Mouse (Mus musculus) neural tube, embryonic 14.5 days (tissue): ENCODE measurements around the gene Zfp185. TPM values are rescaled to one million over a fixed set of nuclear protein-coding genes. Genes with fewer than 3 reads are reported as not detected.
A peak's percentile ranks its signal among the peaks of the same experiment; 100 is the strongest.

Experiments
- ATAC-seq: fragments of 200-750 bp; cut with Nextera tagmentation; 2 replicates; pipeline ENCODE4 v1.8.0; 2017; ENCODE audit warnings: low read depth, mild to moderate bottlenecking, moderate TSS enrichment, moderate library complexity
- H3K27ac ChIP-seq: fragments of 300-500 bp; sonication (generic); 2 replicates; pipeline ENCODE4 v1.5.1; 2014; ENCODE audit warnings: low read depth, mild to moderate bottlenecking, control low read depth, low read length, moderate library complexity, mixed read lengths
- H3K27me3 ChIP-seq: fragments of 300-500 bp; sonication (generic); 2 replicates; pipeline ENCODE4 v1.6.1; 2014; ENCODE audit warnings: low read length; ENCODE audit not compliant: control insufficient read depth, insufficient read depth
- H3K36me3 ChIP-seq: fragments of 300-500 bp; sonication (generic); 2 replicates; pipeline ENCODE4 v1.6.1; 2014; ENCODE audit warnings: low read length, mixed read lengths; ENCODE audit not compliant: control insufficient read depth, insufficient read depth
- H3K4me1 ChIP-seq: fragments of 300-500 bp; sonication (generic); 2 replicates; pipeline ENCODE4 v1.6.1; 2014; ENCODE audit warnings: low read length; ENCODE audit not compliant: control insufficient read depth, insufficient read depth
- H3K4me2 ChIP-seq: fragments of 300-500 bp; sonication (generic); 2 replicates; pipeline ENCODE4 v1.6.1; 2014; ENCODE audit warnings: mild to moderate bottlenecking, low read depth, low read length, control low read depth
- H3K4me3 ChIP-seq: fragments of 300-500 bp; sonication (generic); 2 replicates; pipeline ENCODE4 v1.5.1; 2014; ENCODE audit warnings: low read depth, low read length, control low read depth, mixed read lengths
- H3K9ac ChIP-seq: fragments of 300-500 bp; sonication (generic); replicated peaks from 2 replicates; pipeline ENCODE4 v1.6.1; 2014; ENCODE audit warnings: low read depth, mild to moderate bottlenecking, control low read depth, low read length, mixed read lengths
- H3K9me3 ChIP-seq: fragments of 300-500 bp; sonication (generic); 2 replicates; pipeline ENCODE4 v1.6.1; 2016; ENCODE audit warnings: low read length; ENCODE audit not compliant: control insufficient read depth
- WGBS: fragments of 180-500 bp; shearing (Covaris S2); extraction: QIAGEN DNeasy Blood & Tissue Kit; methylation state at CpG from one replicate; pipeline ENCODE4 v1.1.7; 2014; 5-methylcytosine and 5-hydroxymethylcytosine counted together
- polyA plus RNA-seq: library from polyadenylated mRNA; unstranded; fragments of >200 nt; fragmentation: Nextera tagmentation; extraction: Ambion mirVana; gene quantifications from 2 replicates; pipeline ENCODE4 v1.2.1, GENCODE M21; 2014

The Zfp185 gene
- polyA plus RNA-seq: 0.45 and 0.83 TPM in 2 replicates

DNA sequence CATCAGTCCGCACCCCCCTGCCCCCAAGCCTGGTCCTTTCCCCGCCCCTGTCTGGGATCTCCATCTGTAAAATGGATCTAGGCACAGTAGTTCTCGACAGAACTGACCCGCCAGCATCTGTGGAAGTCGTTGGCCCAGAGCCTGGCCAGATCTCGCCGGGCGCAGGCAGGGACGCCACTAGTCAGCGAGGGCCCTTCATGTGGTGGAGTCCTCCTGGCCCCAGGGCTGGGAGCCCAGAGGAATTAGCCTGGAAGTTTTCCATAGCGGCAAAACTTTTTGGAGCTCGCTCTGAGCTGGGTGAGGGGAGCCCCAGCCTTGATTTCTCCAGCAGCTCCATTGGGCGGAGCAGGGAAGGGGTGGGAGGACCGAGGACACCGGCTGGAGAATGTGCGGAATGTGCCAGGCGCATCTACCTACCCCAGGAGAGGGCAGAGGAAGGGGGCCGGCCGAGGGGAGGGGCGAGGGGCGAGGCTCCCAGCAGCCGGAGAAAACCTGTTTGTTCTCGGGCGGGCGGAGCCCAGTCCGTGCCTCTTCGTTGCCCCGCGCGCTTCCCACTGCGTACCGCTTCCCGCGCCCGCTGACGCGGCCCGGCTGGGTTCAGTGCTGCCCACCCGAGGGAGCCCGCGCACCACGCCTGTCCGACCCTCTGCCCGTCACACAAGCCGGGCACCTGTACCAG is at the start of gene Zfp185:
Gene Zfp185 (plus strand): TSS at position 499 of the 679 bp plus-strand sequence.
- 13% methylated on average over 36 of the region's 45 CpGs for WGBS
- no peaks in the 10 kb centered on the region for H3K4me1 ChIP-seq
- no peaks in the 10 kb centered on the region for H3K9me3 ChIP-seq
- peak; percentile 77 for ATAC-seq
- no peaks in the 10 kb centered on the region for H3K27me3 ChIP-seq
- H3K4me3 ChIP-seq: peak within 1 kb of the TSS; percentile 26
- H3K36me3 ChIP-seq: no peaks in the 10 kb centered on the region
- H3K27ac ChIP-seq: no peak within 1 kb of the TSS
- H3K9ac ChIP-seq: 0 out of 2 replicates have a peak within 1 kb of the TSS, but pooled peaks have one; percentile 11
- H3K4me2 ChIP-seq: peak within 1 kb of the TSS; percentile 47

DNA sequence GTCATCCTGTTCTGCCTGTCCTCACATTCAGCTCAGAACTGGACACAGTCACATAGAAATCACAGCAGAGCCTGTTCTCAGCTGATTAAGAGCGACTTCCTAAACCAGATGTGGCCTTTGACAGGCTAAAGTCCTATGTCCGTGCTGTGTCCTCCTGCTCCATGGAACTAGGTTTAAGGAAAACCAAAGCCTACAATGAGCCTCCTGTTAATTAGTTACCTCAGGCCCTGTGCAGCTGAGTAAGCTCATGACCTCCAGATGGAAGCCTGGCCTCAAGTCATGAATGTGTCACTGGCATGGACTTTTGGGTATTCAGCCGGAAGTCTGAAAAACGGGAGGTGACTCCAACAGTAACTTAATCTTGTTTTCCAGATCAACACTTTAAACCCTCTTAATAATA is 33.7 kb upstream of the Zfp185 start:
- H3K4me2 ChIP-seq: no peak overlapping the region
- ATAC-seq: no peak
- H3K4me3 ChIP-seq: no peak overlapping the region
- no peaks in the 10 kb centered on the region for H3K27me3 ChIP-seq
- no peaks in the 10 kb centered on the region for H3K36me3 ChIP-seq
- 91% methylated on average over 4 of the region's 4 CpGs for WGBS
- H3K27ac ChIP-seq: no peak overlapping the region
- no peak overlapping the region for H3K9ac ChIP-seq
- no peaks in the 10 kb centered on the region for H3K4me1 ChIP-seq
- H3K9me3 ChIP-seq: no peaks in the 10 kb centered on the region

DNA sequence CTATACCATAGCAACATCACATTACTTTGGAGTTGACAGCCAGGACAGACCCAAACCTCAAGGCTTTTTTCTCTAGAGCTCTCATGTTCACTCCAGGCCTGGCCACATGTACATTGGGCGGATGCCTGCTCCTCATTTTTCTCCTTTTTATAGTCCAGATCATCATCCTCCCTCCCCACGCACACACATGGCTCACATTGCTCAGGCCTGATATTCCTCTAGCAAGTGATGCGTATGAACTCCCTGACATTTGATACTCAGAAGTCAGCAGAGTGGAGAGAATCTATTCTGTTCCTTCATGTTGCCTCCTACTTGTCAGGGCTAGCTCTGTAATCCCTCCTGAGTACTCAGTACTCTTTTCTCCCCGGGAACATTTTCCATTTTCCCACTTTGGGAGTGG is 30.7 kb upstream of the Zfp185 start:
- no peak overlapping the region for H3K9ac ChIP-seq
- 88% methylated on average over 4 of the region's 4 CpGs for WGBS
- no peak overlapping the region for H3K4me2 ChIP-seq
- no peak for ATAC-seq
- no peaks in the 10 kb centered on the region for H3K27me3 ChIP-seq
- H3K4me3 ChIP-seq: no peak overlapping the region
- H3K27ac ChIP-seq: no peak overlapping the region
- no peaks in the 10 kb centered on the region for H3K4me1 ChIP-seq
- no peaks in the 10 kb centered on the region for H3K9me3 ChIP-seq
- no peaks in the 10 kb centered on the region for H3K36me3 ChIP-seq

DNA sequence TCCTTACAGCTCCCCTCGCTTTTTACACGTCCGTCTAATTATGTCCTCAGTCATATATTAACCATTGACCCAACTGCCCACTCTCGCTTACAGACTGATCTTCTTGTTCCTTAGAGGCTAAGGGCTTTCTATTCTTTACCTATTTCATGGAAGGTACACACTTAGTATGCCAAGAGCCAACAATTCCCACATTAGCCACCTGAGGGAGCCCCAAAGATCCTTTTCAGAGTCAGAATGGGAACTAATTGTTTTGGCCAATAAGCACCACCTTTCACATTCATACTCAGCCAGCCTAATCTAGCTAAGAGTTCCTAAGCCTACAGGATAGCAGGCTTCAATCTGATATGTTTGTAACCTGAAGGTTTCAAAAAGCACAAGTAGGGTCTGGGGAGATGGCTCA is 26.7 kb upstream of the Zfp185 start:
- no peak for ATAC-seq
- Histone ChIP-seq H3K9ac (no peak overlapping the region), H3K27me3 (no peaks in the 10 kb centered on the region), H3K36me3 (no peaks in the 10 kb centered on the region), H3K9me3 (no peaks in the 10 kb centered on the region), H3K4me2 (no peak overlapping the region), H3K4me3 (no peak overlapping the region), H3K4me1 (no peaks in the 10 kb centered on the region), H3K27ac (no peak overlapping the region)
- WGBS: 91% methylated on average over 4 of the region's 4 CpGs

DNA sequence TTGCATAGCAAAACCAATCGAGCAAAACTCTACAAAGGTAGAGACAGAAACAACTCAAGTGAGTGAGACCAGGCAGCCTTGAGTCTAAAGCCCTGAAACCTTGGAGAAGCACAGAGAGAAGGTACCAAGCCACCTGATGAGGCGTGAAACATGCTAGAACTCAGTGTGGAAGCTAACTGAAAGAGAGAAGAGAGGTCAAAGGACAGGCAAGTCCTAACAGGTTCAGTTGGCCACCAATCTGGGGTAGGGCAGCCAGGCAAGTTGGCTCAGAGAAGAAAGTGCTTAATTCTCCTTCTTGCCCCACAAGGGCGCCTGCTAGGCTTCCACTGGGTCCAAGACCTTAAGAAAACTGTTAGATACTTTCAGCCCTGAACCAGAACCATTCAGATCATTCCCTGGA is 25.6 kb upstream of the Zfp185 start:
- H3K27ac ChIP-seq: no peak overlapping the region
- H3K9me3 ChIP-seq: no peaks in the 10 kb centered on the region
- WGBS: 77% methylated on average over 3 of the region's 3 CpGs
- no peaks in the 10 kb centered on the region for H3K4me1 ChIP-seq
- no peak overlapping the region for H3K9ac ChIP-seq
- ATAC-seq: no peak
- H3K4me3 ChIP-seq: no peak overlapping the region
- no peaks in the 10 kb centered on the region for H3K27me3 ChIP-seq
- H3K36me3 ChIP-seq: no peaks in the 10 kb centered on the region
- H3K4me2 ChIP-seq: no peak overlapping the region

DNA sequence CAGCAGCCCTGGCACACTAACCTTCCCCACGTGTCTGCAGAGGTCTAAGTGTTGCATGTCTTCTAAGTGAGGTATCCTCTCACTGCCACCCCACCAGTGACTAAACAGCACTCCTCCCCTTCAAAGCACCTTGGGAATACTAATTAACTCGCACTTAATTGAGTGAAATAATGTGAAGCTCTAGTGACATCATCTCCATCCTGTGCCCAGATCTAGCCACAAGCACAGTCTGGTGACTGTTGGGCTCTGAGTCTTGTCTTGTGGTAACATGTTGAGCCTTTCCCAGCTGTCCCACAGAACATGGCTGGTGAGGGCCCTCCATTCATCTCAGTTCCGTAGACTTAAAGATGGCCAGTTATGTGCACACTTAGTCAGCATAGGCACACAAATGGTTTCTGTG is 24.4 kb upstream of the Zfp185 start:
- Histone ChIP-seq H3K4me3 (no peak overlapping the region), H3K9ac (no peak overlapping the region), H3K4me2 (no peak overlapping the region), H3K36me3 (no peaks in the 10 kb centered on the region), H3K27me3 (no peaks in the 10 kb centered on the region), H3K9me3 (no peaks in the 10 kb centered on the region), H3K27ac (no peak overlapping the region), H3K4me1 (no peaks in the 10 kb centered on the region)
- no peak for ATAC-seq
- WGBS: 73% methylated on average over 3 of the region's 3 CpGs

DNA sequence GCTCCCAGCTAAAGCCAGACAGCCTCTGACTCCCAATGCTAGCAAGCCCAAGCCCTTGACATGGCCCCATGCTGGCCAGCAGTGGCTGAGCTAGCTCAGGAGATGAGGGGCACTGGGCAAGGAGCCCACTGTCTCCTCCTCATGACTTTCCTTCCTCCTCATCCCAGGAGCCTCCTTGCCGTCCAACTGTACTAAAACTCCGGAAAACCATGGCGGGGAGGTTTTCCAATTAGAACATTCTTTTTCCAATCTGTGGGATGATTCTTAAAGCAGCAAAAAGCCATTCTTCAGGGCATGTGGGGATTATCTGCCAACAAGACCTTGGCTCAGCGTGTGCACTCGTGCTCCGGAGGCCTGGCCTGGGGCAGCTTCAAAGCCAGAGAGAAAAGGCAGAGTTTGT is 4.3 kb upstream of the Zfp185 start:
- H3K4me3 ChIP-seq: no peak overlapping the region
- no peak overlapping the region for H3K4me2 ChIP-seq
- 75% methylated on average over 6 of the region's 6 CpGs for WGBS
- no peaks in the 10 kb centered on the region for H3K27me3 ChIP-seq
- H3K9ac ChIP-seq: no peak overlapping the region
- H3K27ac ChIP-seq: no peak overlapping the region
- H3K9me3 ChIP-seq: no peaks in the 10 kb centered on the region
- ATAC-seq: no peak
- no peaks in the 10 kb centered on the region for H3K4me1 ChIP-seq
- H3K36me3 ChIP-seq: no peaks in the 10 kb centered on the region

DNA sequence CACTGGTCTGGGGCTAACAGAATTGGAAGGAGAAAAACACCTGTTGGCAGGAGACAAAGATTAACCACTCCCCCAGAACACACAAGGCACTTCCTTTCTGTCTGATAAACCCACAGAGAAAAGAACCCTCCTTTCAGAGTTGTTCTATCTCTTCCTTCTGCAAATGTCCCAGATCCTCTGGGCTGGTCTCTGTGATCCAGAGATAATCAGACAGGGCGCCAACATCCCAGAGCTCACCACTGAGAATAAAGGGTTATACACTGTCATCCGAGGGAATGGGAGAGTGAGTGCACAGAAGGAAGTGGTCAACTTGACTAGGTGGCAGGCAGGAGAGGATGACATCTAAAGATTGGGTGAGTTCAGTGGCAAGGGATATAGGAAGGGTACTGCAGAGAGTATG is 1.5 kb upstream of the Zfp185 start:
- Histone ChIP-seq H3K4me2 (no peak overlapping the region), H3K27me3 (no peaks in the 10 kb centered on the region), H3K4me1 (no peaks in the 10 kb centered on the region), H3K36me3 (no peaks in the 10 kb centered on the region), H3K9ac (no peak overlapping the region), H3K9me3 (no peaks in the 10 kb centered on the region), H3K4me3 (no peak overlapping the region), H3K27ac (no peak overlapping the region)
- 84% methylated on average over 2 of the region's 2 CpGs for WGBS
- no peak for ATAC-seq

DNA sequence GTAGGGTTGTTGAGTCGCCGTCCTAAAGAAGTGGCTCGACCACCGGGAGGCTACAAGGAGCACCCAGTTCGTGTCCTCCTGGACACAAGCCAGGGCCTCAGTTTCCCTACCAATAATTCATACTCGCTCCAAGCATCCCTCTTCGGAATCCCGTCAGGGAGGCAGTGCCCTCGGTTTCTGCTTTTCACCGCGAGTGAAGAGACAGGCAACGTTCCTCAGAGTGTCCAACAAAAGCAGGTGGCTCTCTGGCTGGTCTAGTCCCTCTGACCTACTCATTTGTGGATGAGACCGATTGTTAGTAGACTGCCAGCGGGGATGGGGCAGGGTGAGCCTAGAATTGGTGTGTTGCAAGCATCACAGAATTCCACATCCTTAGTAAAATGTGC is 374 bp downstream of the Zfp185 start:
- Histone ChIP-seq H3K4me2 (peak overlapping the region; percentile 47), H3K36me3 (no peaks in the 10 kb centered on the region), H3K9me3 (no peaks in the 10 kb centered on the region), H3K27ac (no peak overlapping the region), H3K27me3 (no peaks in the 10 kb centered on the region), H3K4me3 (peak overlapping the region; percentile 26), H3K4me1 (no peaks in the 10 kb centered on the region), H3K9ac (0 out of 2 replicates have a peak overlapping the region, but pooled peaks have one; percentile 11)
- ATAC-seq: no peak
- 26% methylated on average over 14 of the region's 14 CpGs for WGBS
